Mouse (Mus musculus): ENCODE data around the gene Mri1. TPM values are rescaled to one million over a fixed set of nuclear protein-coding genes. Genes with fewer than 3 reads are reported as not detected.
A peak's percentile ranks its signal among the peaks of the same experiment; 100 is the strongest.
"Not testable (repeated sequence)": the region's sequence is repeated elsewhere in the genome, so short reads cannot be mapped to it uniquely, and the experiment has no call there.

The Mri1 gene
- 45.4 and 48.3 TPM in 2 replicates for polyA plus RNA-seq (2014; fragmentation: Nextera tagmentation; extraction: Ambion mirVana)

DNA sequence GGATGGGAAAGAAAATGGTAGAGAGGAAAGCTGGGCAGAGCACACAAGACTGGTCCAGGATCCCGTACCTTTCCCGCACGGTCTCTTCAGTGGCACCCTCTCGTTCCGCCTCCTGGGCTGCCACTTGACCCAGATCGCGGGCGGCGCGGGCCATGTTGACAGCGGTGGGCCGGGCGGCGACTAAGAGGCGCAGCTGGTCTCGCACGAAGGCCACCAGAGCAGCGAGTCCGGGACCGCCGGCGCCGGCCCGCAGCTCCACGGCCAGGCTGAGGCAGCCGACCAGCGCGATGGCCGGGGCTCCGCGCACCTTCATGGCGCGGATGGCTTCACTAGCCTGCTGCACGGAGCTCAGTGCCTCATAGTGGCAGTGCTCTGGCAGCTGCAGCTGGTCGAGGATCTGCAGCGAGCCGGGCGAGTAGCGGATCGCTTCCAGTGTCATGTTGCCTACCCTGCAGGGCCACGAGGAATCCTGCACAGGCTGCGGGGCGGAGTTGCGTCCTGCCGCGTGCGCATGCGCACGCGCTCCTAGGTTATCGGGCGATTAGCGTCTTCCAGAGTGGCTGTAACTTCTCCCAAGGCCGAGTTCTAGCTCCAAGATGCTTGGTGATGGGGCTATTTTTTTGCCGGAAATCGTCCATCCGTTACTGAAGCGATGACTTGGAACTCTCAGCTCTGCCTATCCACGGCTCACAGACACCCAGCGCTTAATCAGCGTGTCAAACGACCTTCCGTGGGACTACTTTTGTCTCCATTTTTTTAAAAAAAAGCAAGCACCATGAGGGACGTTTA, at the start of gene Mri1:
Mri1 (minus strand) TSS at position 505 of the 789 bp plus-strand sequence.
- WGBS, result under 1% methylated on average over 63 of the region's 64 CpGs
- H3K36me3 ChIP-seq (ENCODE audit: control insufficient read depth, insufficient read depth, low read length), result peaks cover 75% of the 10 kb centered on the region

GRCm38 (mm10) chr8:84303951-84304350, 46.8 kb upstream of the Mri1 start:
- no peak overlapping the region for H3K4me3 ChIP-seq (ENCODE audit: control insufficient read depth in 1 of 2, insufficient read depth in 1 of 2, low read depth in 1 of 2, low read length in 2 of 2)
- H3K4me2 ChIP-seq (ENCODE audit: low read length), result no peak overlapping the region
- H3K9me3 ChIP-seq (ENCODE audit: control insufficient read depth, low read length), result peaks cover 7% of the 10 kb centered on the region
- H3K27me3 ChIP-seq (ENCODE audit: control insufficient read depth, insufficient read depth, low read length), result no peaks in the 10 kb centered on the region
- H3K27ac ChIP-seq (replicated peaks in 1 of 2; ENCODE audit: control insufficient read depth in 1 of 2, insufficient read depth in 1 of 2, low read depth in 2 of 2, low read length in 2 of 2), result peak overlapping the region; percentile 0 to 37; a peak in 1 of 4 replicates
- H3K36me3 ChIP-seq (ENCODE audit: control insufficient read depth, insufficient read depth, low read length), result no peaks in the 10 kb centered on the region
- no peak overlapping the region for H3K9ac ChIP-seq (ENCODE audit: low read length)
- H3K4me1 ChIP-seq (ENCODE audit: control insufficient read depth in 2 of 2, insufficient read depth in 2 of 2, low read length in 2 of 2), result peaks cover 5 to 11% of the 10 kb centered on the region in 2 experiments
- WGBS, result 25% methylated on average over 2 of the region's 2 CpGs
- no peak for ATAC-seq (ENCODE audit: insufficient number of reproducible peaks, insufficient read depth, low FRiP score, low read depth)

More for the DNA sequence above, at the start of gene Mri1:
- Histone ChIP-seq H3K9me3 (ENCODE audit: control insufficient read depth, low read length) (no peaks in the 10 kb centered on the region), H3K4me3 (ENCODE audit: control insufficient read depth in 1 of 2, insufficient read depth in 1 of 2, low read depth in 1 of 2, low read length in 2 of 2) (peak within 1 kb of the TSS; percentile 65 to 74), H3K9ac (ENCODE audit: low read length) (peak within 1 kb of the TSS; percentile 77), H3K27me3 (ENCODE audit: control insufficient read depth, insufficient read depth, low read length) (no peaks in the 10 kb centered on the region), H3K4me1 (ENCODE audit: control insufficient read depth in 2 of 2, insufficient read depth in 2 of 2, low read length in 2 of 2) (peaks cover 10 to 14% of the 10 kb centered on the region in 2 experiments), H3K27ac (replicated peaks in 1 of 2; ENCODE audit: control insufficient read depth in 1 of 2, insufficient read depth in 1 of 2, low read depth in 2 of 2, low read length in 2 of 2) (peak within 1 kb of the TSS; percentile 78 to 86), H3K4me2 (ENCODE audit: low read length) (peak within 1 kb of the TSS; percentile 92)
- peak; percentile 79 for ATAC-seq (ENCODE audit: insufficient number of reproducible peaks, insufficient read depth, low FRiP score, low read depth)

GRCm38 (mm10) chr8:84297029-84297785, 40.1 kb upstream of the Mri1 start:
- Histone ChIP-seq H3K27ac (replicated peaks in 1 of 2; ENCODE audit: control insufficient read depth in 1 of 2, insufficient read depth in 1 of 2, low read depth in 2 of 2, low read length in 2 of 2) (no peak overlapping the region), H3K4me3 (ENCODE audit: control insufficient read depth in 1 of 2, insufficient read depth in 1 of 2, low read depth in 1 of 2, low read length in 2 of 2) (no peak overlapping the region), H3K4me2 (ENCODE audit: low read length) (no peak overlapping the region), H3K4me1 (ENCODE audit: control insufficient read depth in 2 of 2, insufficient read depth in 2 of 2, low read length in 2 of 2) (no peaks in the 10 kb centered on the region), H3K27me3 (ENCODE audit: control insufficient read depth, insufficient read depth, low read length) (0 out of 2 replicates have a peak, but pooled peaks cover 3% of the 10 kb centered on the region), H3K9me3 (ENCODE audit: control insufficient read depth, low read length) (peaks cover 7% of the 10 kb centered on the region), H3K9ac (ENCODE audit: low read length) (no peak overlapping the region), H3K36me3 (ENCODE audit: control insufficient read depth, insufficient read depth, low read length) (no peaks in the 10 kb centered on the region)
- 65% methylated on average over 5 of the region's 5 CpGs for WGBS
- no peak for ATAC-seq (ENCODE audit: insufficient number of reproducible peaks, insufficient read depth, low FRiP score, low read depth)

DNA sequence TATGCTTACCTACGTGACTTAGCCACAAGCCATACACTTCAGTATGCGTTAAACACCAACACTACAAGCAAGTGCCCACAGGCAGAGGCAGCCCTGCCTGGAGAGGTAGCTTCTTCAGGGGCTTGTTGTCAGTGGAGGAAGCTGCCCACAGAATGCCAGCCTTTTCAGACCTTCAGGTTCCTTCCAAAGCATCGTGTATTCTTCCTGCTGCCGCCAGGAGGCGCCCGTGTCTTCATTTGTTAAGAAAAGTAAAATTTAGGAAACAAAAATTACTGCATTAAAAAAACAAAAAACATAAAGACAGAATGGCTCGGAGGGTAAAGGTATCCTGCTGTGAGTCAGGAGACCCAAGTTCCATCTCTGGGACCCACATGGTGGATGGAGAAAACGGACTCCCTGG, 34.6 kb upstream of the Mri1 start:
- Histone ChIP-seq H3K4me3 (ENCODE audit: control insufficient read depth in 1 of 2, insufficient read depth in 1 of 2, low read depth in 1 of 2, low read length in 2 of 2) (no peak overlapping the region), H3K27me3 (ENCODE audit: control insufficient read depth, insufficient read depth, low read length) (no peaks in the 10 kb centered on the region)
- 25% methylated on average over 8 of the region's 8 CpGs for WGBS

GRCm38 (mm10) chr8:84291086-84291485, 34.0 kb upstream of the Mri1 start:
- no peak for ATAC-seq (ENCODE audit: insufficient number of reproducible peaks, insufficient read depth, low FRiP score, low read depth)
- 66% methylated on average over 5 of the region's 5 CpGs for WGBS
- Histone ChIP-seq H3K27ac (replicated peaks in 1 of 2; ENCODE audit: control insufficient read depth in 1 of 2, insufficient read depth in 1 of 2, low read depth in 2 of 2, low read length in 2 of 2) (no peak overlapping the region), H3K9me3 (ENCODE audit: control insufficient read depth, low read length) (no peaks in the 10 kb centered on the region), H3K36me3 (ENCODE audit: control insufficient read depth, insufficient read depth, low read length) (no peaks in the 10 kb centered on the region), H3K27me3 (ENCODE audit: control insufficient read depth, insufficient read depth, low read length) (no peaks in the 10 kb centered on the region), H3K4me2 (ENCODE audit: low read length) (no peak overlapping the region), H3K4me3 (ENCODE audit: control insufficient read depth in 1 of 2, insufficient read depth in 1 of 2, low read depth in 1 of 2, low read length in 2 of 2) (no peak overlapping the region), H3K9ac (ENCODE audit: low read length) (no peak overlapping the region), H3K4me1 (ENCODE audit: control insufficient read depth in 2 of 2, insufficient read depth in 2 of 2, low read length in 2 of 2) (no peaks in the 10 kb centered on the region)

More for the DNA sequence above, 34.6 kb upstream of the Mri1 start:
- no peak overlapping the region for H3K9ac ChIP-seq (ENCODE audit: low read length)
- H3K9me3 ChIP-seq (ENCODE audit: control insufficient read depth, low read length), result no peaks in the 10 kb centered on the region
- H3K27ac ChIP-seq (replicated peaks in 1 of 2; ENCODE audit: control insufficient read depth in 1 of 2, insufficient read depth in 1 of 2, low read depth in 2 of 2, low read length in 2 of 2), result no peak overlapping the region
- H3K4me1 ChIP-seq (ENCODE audit: control insufficient read depth in 2 of 2, insufficient read depth in 2 of 2, low read length in 2 of 2), result no peaks in the 10 kb centered on the region
- no peaks in the 10 kb centered on the region for H3K36me3 ChIP-seq (ENCODE audit: control insufficient read depth, insufficient read depth, low read length)
- no peak overlapping the region for H3K4me2 ChIP-seq (ENCODE audit: low read length)
- no peak for ATAC-seq (ENCODE audit: insufficient number of reproducible peaks, insufficient read depth, low FRiP score, low read depth)

DNA sequence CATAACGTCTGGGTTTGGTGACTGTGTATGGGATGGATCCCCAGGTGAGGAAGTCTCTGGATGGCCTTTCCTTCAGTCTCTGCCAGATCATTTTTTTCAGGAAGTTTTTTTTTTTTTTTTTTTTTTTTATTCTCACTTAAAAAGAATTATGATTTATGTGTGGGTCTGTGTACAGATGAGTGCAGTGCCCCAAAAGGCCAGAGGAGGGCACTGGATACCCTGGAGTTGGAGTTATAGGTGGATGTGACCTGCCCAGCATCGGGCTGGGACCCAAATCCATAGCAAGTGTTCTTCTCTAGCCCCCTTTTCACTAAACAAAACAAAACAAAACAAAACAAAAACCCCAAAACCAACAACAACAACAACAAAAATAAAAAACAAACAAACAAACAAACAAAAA, 31.8 kb upstream of the Mri1 start:
- 53% methylated on average over 2 of the region's 2 CpGs for WGBS

DNA sequence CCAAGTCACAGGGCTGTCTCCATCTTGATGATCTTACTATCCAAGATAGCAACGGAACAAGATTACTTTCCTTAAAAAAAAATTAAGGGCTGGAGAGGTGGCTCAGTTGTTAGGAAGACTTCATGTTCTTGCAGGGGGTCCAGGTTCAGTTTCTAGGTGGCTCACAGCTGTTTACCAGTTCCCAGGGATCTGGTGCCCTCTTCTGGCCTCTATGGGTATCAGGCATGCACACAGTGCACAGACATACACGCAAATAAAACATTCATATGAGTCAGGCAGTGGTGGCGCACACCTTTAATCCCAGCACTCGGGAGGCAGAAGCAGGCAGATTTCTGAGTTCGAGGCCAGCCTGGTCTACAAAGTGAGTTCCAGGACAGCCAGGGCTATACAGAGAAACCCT, 28.5 kb upstream of the Mri1 start:
- not testable (repeated sequence) for H3K36me3 ChIP-seq (ENCODE audit: control insufficient read depth, insufficient read depth, low read length)

More for the DNA sequence above, 31.8 kb upstream of the Mri1 start:
- no peaks in the 10 kb centered on the region for H3K36me3 ChIP-seq (ENCODE audit: control insufficient read depth, insufficient read depth, low read length)
- no peak overlapping the region for H3K9ac ChIP-seq (ENCODE audit: low read length)
- no peak overlapping the region for H3K27ac ChIP-seq (replicated peaks in 1 of 2; ENCODE audit: control insufficient read depth in 1 of 2, insufficient read depth in 1 of 2, low read depth in 2 of 2, low read length in 2 of 2)
- no peak overlapping the region for H3K4me3 ChIP-seq (ENCODE audit: control insufficient read depth in 1 of 2, insufficient read depth in 1 of 2, low read depth in 1 of 2, low read length in 2 of 2)
- H3K9me3 ChIP-seq (ENCODE audit: control insufficient read depth, low read length), result no peaks in the 10 kb centered on the region
- H3K4me2 ChIP-seq (ENCODE audit: low read length), result no peak overlapping the region
- no peaks in the 10 kb centered on the region for H3K27me3 ChIP-seq (ENCODE audit: control insufficient read depth, insufficient read depth, low read length)
- H3K4me1 ChIP-seq (ENCODE audit: control insufficient read depth in 2 of 2, insufficient read depth in 2 of 2, low read length in 2 of 2), result peaks cover 2 to 3% of the 10 kb centered on the region in 2 experiments; a peak in 1 of 4 replicates
- no peak for ATAC-seq (ENCODE audit: insufficient number of reproducible peaks, insufficient read depth, low FRiP score, low read depth)

More for the DNA sequence above, 28.5 kb upstream of the Mri1 start:
- WGBS, result 49% methylated on average over 4 of the region's 5 CpGs
- not testable (repeated sequence) for H3K4me3 ChIP-seq (ENCODE audit: control insufficient read depth in 1 of 2, insufficient read depth in 1 of 2, low read depth in 1 of 2, low read length in 2 of 2); H3K27me3 ChIP-seq (ENCODE audit: control insufficient read depth, insufficient read depth, low read length); H3K9me3 ChIP-seq (ENCODE audit: control insufficient read depth, low read length); H3K4me1 ChIP-seq (ENCODE audit: control insufficient read depth in 2 of 2, insufficient read depth in 2 of 2, low read length in 2 of 2); ATAC-seq (ENCODE audit: insufficient number of reproducible peaks, insufficient read depth, low FRiP score, low read depth); H3K4me2 ChIP-seq (ENCODE audit: low read length); H3K27ac ChIP-seq (replicated peaks in 1 of 2; ENCODE audit: control insufficient read depth in 1 of 2, insufficient read depth in 1 of 2, low read depth in 2 of 2, low read length in 2 of 2); H3K9ac ChIP-seq (ENCODE audit: low read length)

Data from heart, embryonic 14.5 days (tissue).